Mouse (Mus musculus): Measurements from ENCODE around the gene Bmpr1b. TPM values are rescaled to one million over a fixed set of nuclear protein-coding genes. Genes with fewer than 3 reads are reported as not detected.

The Bmpr1b gene
- total RNA-seq, 1 experiment = 0.85 TPM

DNA sequence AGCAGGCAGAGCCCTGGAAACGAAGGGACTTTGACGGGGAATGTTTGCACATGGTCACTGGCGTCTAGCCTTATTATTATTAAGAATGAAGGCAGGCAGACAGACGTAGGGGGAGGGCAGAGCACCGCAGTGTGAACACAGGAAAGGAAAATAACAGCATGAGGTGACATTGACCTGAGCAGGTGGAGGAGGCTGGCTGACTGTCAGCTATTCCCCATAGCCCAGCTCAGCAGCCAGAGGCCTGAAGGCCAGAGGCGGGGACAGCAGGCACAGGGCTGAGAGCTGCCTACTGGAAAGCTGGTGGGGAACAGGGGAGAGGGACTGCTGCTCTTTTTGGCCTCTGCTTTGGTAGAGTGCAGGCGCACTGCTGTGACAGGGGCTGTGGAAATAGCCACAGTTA, 358.3 kb downstream of the Bmpr1b start:
- Histone ChIP-seq H3K4me1 (ENCODE audit: control insufficient read depth in 2 of 2, insufficient read depth in 2 of 2, low read length in 2 of 2, poor library complexity in 1 of 2) (no peaks in the 10 kb centered on the region; a peak in 1 of 4 replicates), H3K27ac (ENCODE audit: insufficient read depth, low read depth, low read length, poor library complexity, severe bottlenecking) (no peak overlapping the region), H3K4me3 (ENCODE audit: insufficient read depth in 1 of 2, low read depth in 1 of 2, low read length in 2 of 2, poor library complexity in 1 of 2, severe bottlenecking in 1 of 2) (no peak overlapping the region), H3K36me3 (ENCODE audit: control insufficient read depth, insufficient read depth, low read length, poor library complexity, severe bottlenecking) (no peaks in the 10 kb centered on the region), H3K9ac (ENCODE audit: insufficient read depth, low read depth, low read length, poor library complexity, severe bottlenecking) (no peak overlapping the region), H3K9me3 (ENCODE audit: control insufficient read depth, insufficient read depth, low read depth, low read length) (no peaks in the 10 kb centered on the region)
- in situ Hi-C loops (cut with MboI; ENCODE audit: low sequenced_read_pairs in 2 of 2, unreplicated experiment in 2 of 2) = no loop called here
- TF ChIP-seq ZC3H11A (IDR thresholded peaks at IDR 0.05; ENCODE audit: borderline replicate concordance, low read depth, low read length) = no peak
- TF ChIP-seq HCFC1 (IDR thresholded peaks at IDR 0.05; ENCODE audit: borderline replicate concordance, insufficient read depth, low read length) = no peak
- TF ChIP-seq ZNF384 (IDR thresholded peaks at IDR 0.05; ENCODE audit: low read depth, low read length) = no peak
- TF ChIP-seq CHD2 (IDR thresholded peaks at IDR 0.05; ENCODE audit: low read depth, low read length) = no peak
- TF ChIP-seq MAFK (IDR thresholded peaks at IDR 0.05; ENCODE audit: insufficient read depth, low read depth, low read length) = no peak
- DNase-seq (ENCODE audit: low read depth, low spot score) = no peak

DNA sequence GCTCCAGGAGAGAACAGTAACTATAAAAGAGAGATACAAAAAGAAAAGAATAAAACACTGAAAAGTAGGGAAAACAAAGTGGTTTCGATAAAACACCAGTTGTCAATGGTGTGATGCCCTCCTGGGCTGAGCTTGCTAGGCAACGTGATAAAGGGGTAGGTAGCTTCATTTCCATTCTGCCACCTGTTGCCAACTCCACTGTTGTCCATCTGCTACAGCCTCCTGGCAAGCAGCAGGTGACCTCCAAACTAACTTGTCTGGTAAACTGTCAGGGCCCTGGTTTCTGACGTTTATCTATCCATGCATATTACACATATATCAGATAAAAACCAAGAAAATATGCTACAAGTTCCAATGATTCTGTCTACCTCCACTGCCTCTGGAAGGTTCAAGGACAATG, 359.6 kb downstream of the Bmpr1b start:
- Histone ChIP-seq H3K4me1 (ENCODE audit: control insufficient read depth in 2 of 2, insufficient read depth in 2 of 2, low read length in 2 of 2, poor library complexity in 1 of 2) (no peaks in the 10 kb centered on the region; a peak in 1 of 4 replicates), H3K4me3 (ENCODE audit: insufficient read depth in 1 of 2, low read depth in 1 of 2, low read length in 2 of 2, poor library complexity in 1 of 2, severe bottlenecking in 1 of 2) (no peak overlapping the region), H3K9ac (ENCODE audit: insufficient read depth, low read depth, low read length, poor library complexity, severe bottlenecking) (no peak overlapping the region), H3K27ac (ENCODE audit: insufficient read depth, low read depth, low read length, poor library complexity, severe bottlenecking) (no peak overlapping the region), H3K9me3 (ENCODE audit: control insufficient read depth, insufficient read depth, low read depth, low read length) (no peaks in the 10 kb centered on the region), H3K36me3 (ENCODE audit: control insufficient read depth, insufficient read depth, low read length, poor library complexity, severe bottlenecking) (no peaks in the 10 kb centered on the region)
- DNase-seq (ENCODE audit: low read depth, low spot score) = no peak
- in situ Hi-C loops (cut with MboI; ENCODE audit: low sequenced_read_pairs in 2 of 2, unreplicated experiment in 2 of 2) = no loop called here
- TF ChIP-seq CHD2 (IDR thresholded peaks at IDR 0.05; ENCODE audit: low read depth, low read length) (no peak), ZC3H11A (IDR thresholded peaks at IDR 0.05; ENCODE audit: borderline replicate concordance, low read depth, low read length) (no peak), ZNF384 (IDR thresholded peaks at IDR 0.05; ENCODE audit: low read depth, low read length) (no peak), MAFK (IDR thresholded peaks at IDR 0.05; ENCODE audit: insufficient read depth, low read depth, low read length) (no peak), HCFC1 (IDR thresholded peaks at IDR 0.05; ENCODE audit: borderline replicate concordance, insufficient read depth, low read length) (no peak)

DNA sequence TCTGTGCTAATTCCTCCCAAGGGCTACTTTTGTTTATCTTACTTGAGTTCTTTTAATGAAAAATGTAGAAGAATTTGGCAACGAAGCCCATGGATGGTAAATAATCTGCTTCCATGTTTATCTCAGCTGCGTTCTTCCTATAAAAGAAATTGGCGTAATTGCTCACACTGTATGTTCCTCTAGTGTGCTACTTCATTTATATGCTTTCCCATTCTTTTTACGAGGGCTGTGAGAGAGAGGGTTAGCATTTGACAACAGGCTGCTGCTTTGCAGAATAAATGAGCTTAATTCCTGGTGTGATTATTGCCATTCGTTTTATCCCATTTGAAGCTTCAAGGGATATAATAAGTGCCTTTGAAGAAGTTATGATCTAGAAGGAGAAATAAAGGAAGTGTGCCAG, 365.1 kb downstream of the Bmpr1b start:
- H3K36me3 ChIP-seq (ENCODE audit: control insufficient read depth, insufficient read depth, low read length, poor library complexity, severe bottlenecking) = no peaks in the 10 kb centered on the region
- H3K4me3 ChIP-seq (ENCODE audit: insufficient read depth in 1 of 2, low read depth in 1 of 2, low read length in 2 of 2, poor library complexity in 1 of 2, severe bottlenecking in 1 of 2) = no peak overlapping the region
- no peak for DNase-seq (ENCODE audit: low read depth, low spot score)
- no peaks in the 10 kb centered on the region for H3K9me3 ChIP-seq (ENCODE audit: control insufficient read depth, insufficient read depth, low read depth, low read length)
- no peaks in the 10 kb centered on the region for H3K4me1 ChIP-seq (ENCODE audit: control insufficient read depth in 2 of 2, insufficient read depth in 2 of 2, low read length in 2 of 2, poor library complexity in 1 of 2)
- no peak overlapping the region for H3K9ac ChIP-seq (ENCODE audit: insufficient read depth, low read depth, low read length, poor library complexity, severe bottlenecking)
- TF ChIP-seq CHD2 (IDR thresholded peaks at IDR 0.05; ENCODE audit: low read depth, low read length) = no peak
- TF ChIP-seq ZC3H11A (IDR thresholded peaks at IDR 0.05; ENCODE audit: borderline replicate concordance, low read depth, low read length) = no peak
- no peak for TF ChIP-seq HCFC1 (IDR thresholded peaks at IDR 0.05; ENCODE audit: borderline replicate concordance, insufficient read depth, low read length)
- no peak for TF ChIP-seq MAFK (IDR thresholded peaks at IDR 0.05; ENCODE audit: insufficient read depth, low read depth, low read length)
- TF ChIP-seq ZNF384 (IDR thresholded peaks at IDR 0.05; ENCODE audit: low read depth, low read length) = no peak
- no peak overlapping the region for H3K27ac ChIP-seq (ENCODE audit: insufficient read depth, low read depth, low read length, poor library complexity, severe bottlenecking)
- in situ Hi-C loops (cut with MboI; ENCODE audit: low sequenced_read_pairs in 2 of 2, unreplicated experiment in 2 of 2) = no loop called here

DNA sequence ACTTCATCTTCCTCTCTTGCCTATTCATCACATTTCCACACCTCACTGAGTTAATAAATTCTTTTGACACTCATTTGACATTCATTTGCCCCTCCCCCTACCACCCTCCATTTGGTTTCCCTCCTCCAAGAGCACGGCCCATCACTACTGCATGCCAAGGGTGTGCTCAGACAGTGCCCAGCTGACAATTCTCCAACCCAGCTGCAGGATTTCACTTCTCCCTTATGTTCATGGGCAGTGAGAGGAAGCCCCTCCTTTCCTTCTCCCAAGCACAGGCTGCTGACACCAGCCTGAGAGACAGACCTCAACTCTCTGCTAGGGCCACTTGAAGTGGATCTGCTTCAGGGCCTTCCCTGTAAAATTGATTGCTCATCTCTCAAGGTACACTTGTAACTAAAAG, 371.4 kb downstream of the Bmpr1b start:
- DNase-seq (ENCODE audit: low read depth, low spot score) = no peak
- H3K27ac ChIP-seq (ENCODE audit: insufficient read depth, low read depth, low read length, poor library complexity, severe bottlenecking) = no peak overlapping the region
- no peak overlapping the region for H3K9ac ChIP-seq (ENCODE audit: insufficient read depth, low read depth, low read length, poor library complexity, severe bottlenecking)
- H3K9me3 ChIP-seq (ENCODE audit: control insufficient read depth, insufficient read depth, low read depth, low read length) = no peaks in the 10 kb centered on the region
- H3K36me3 ChIP-seq (ENCODE audit: control insufficient read depth, insufficient read depth, low read length, poor library complexity, severe bottlenecking) = no peaks in the 10 kb centered on the region
- no peak overlapping the region for H3K4me3 ChIP-seq (ENCODE audit: insufficient read depth in 1 of 2, low read depth in 1 of 2, low read length in 2 of 2, poor library complexity in 1 of 2, severe bottlenecking in 1 of 2)
- in situ Hi-C loops (cut with MboI; ENCODE audit: low sequenced_read_pairs in 2 of 2, unreplicated experiment in 2 of 2) = no loop called here
- H3K4me1 ChIP-seq (ENCODE audit: control insufficient read depth in 2 of 2, insufficient read depth in 2 of 2, low read length in 2 of 2, poor library complexity in 1 of 2) = no peaks in the 10 kb centered on the region
- TF ChIP-seq ZC3H11A (IDR thresholded peaks at IDR 0.05; ENCODE audit: borderline replicate concordance, low read depth, low read length) = no peak
- TF ChIP-seq ZNF384 (IDR thresholded peaks at IDR 0.05; ENCODE audit: low read depth, low read length) = no peak
- TF ChIP-seq CHD2 (IDR thresholded peaks at IDR 0.05; ENCODE audit: low read depth, low read length) = no peak
- no peak for TF ChIP-seq MAFK (IDR thresholded peaks at IDR 0.05; ENCODE audit: insufficient read depth, low read depth, low read length)
- no peak for TF ChIP-seq HCFC1 (IDR thresholded peaks at IDR 0.05; ENCODE audit: borderline replicate concordance, insufficient read depth, low read length)

DNA sequence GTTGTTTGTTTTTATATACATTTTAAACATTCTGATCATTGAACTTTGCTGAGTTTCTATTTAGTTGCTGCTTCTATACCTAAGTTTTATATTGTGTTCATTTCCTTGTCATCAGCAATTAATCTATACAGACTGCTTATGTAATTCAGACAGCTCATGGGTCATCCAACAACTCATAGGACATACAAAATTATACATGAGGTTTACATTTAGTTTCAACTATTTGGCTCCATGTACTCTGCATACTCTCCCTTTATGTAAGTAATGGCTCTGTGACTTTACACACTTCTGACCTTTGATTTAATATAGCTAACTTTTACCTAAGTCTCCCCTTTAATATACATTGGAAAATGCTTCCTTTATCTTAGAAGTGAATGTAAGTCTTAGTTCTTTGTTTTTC, 371.9 kb downstream of the Bmpr1b start:
- no peak overlapping the region for H3K4me3 ChIP-seq (ENCODE audit: insufficient read depth in 1 of 2, low read depth in 1 of 2, low read length in 2 of 2, poor library complexity in 1 of 2, severe bottlenecking in 1 of 2)
- no peaks in the 10 kb centered on the region for H3K9me3 ChIP-seq (ENCODE audit: control insufficient read depth, insufficient read depth, low read depth, low read length)
- no peak overlapping the region for H3K27ac ChIP-seq (ENCODE audit: insufficient read depth, low read depth, low read length, poor library complexity, severe bottlenecking)
- no peak for TF ChIP-seq HCFC1 (IDR thresholded peaks at IDR 0.05; ENCODE audit: borderline replicate concordance, insufficient read depth, low read length)
- no peak for TF ChIP-seq ZC3H11A (IDR thresholded peaks at IDR 0.05; ENCODE audit: borderline replicate concordance, low read depth, low read length)
- no peak for TF ChIP-seq CHD2 (IDR thresholded peaks at IDR 0.05; ENCODE audit: low read depth, low read length)
- no peak for TF ChIP-seq MAFK (IDR thresholded peaks at IDR 0.05; ENCODE audit: insufficient read depth, low read depth, low read length)
- TF ChIP-seq ZNF384 (IDR thresholded peaks at IDR 0.05; ENCODE audit: low read depth, low read length) = no peak
- no peaks in the 10 kb centered on the region for H3K36me3 ChIP-seq (ENCODE audit: control insufficient read depth, insufficient read depth, low read length, poor library complexity, severe bottlenecking)
- no peak overlapping the region for H3K9ac ChIP-seq (ENCODE audit: insufficient read depth, low read depth, low read length, poor library complexity, severe bottlenecking)
- in situ Hi-C loops (cut with MboI; ENCODE audit: low sequenced_read_pairs in 2 of 2, unreplicated experiment in 2 of 2) = no loop called here
- no peaks in the 10 kb centered on the region for H3K4me1 ChIP-seq (ENCODE audit: control insufficient read depth in 2 of 2, insufficient read depth in 2 of 2, low read length in 2 of 2, poor library complexity in 1 of 2)
- DNase-seq (ENCODE audit: low read depth, low spot score) = no peak
